Mouse (Mus musculus) thymus, postnatal 36 days (tissue): Measurements from ENCODE around the gene Izumo2.

Experiments used
- DNase-seq, 2 experiments: peaks; one replicate each; pipeline ENCODE4 v3.0.0; 2022; ENCODE audit warnings: mixed read lengths in 2 of 2

Izumo2 gene

DNA sequence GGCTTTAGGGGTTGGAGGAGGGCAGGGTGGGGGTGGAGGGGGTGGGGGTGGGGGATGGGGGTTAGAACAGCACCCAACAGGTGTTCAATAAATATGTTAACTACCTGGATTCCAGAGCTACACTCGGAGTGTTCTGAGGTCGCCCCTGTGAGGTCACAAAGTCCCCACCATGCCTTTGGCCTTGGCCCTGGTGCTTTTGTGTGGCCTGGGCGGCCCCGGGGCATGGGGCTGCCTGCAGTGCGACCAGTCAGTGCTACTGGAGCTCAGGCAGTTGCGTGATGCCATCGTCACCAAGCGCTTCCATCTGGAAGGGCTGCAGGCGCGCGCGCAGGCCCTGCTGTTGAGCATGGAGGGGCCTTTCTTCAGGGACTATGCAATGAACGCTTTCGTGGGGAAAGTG is at the start of gene Izumo2:
Izumo2 (plus strand) TSS at position 169 of the 400 bp plus-strand sequence.
- no peak for DNase-seq

DNA sequence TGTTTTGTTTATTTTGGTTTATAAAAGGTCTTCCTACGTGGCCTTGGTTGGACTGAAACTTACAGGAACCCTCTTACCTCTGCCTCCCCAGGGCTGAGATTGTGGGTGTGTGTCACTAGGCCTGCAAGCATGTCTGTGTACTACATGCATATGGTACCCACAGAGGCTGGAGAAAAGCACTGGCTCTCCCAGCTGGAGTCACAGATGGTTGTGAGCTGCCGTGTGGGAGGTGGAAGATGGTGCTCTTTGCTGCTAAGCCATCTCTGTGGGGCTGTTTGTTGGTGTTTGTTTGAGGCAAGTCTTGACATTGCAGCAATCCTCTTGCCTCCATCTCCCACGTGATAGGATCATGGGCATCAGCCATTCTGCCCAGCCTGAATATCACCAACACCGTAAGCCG is 47.3 kb upstream of the Izumo2 start:
- DNase-seq: no peak

GRCm38 (mm10) chr7:44662168-44662567 is 46.4 kb upstream of the Izumo2 start:
- DNase-seq: no peak

DNA sequence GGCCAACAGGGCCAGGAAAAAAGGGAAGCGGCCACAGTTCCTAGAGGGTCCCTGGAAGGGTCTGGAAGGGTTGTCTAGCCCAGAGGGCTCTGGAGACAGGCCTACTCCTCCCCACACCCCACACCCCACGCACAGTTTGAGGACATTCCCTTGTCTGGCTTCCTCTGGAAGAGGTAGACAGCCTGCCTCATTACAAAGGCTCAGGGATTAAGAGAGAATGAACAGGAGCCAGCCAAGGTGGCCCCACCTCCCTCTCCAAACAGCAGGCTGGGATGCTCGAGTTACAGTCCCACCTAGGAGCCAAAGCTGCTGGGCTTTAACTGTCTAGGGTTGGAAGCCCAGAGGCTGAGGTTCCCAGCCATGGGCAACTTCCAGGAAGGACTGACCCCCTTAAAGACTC is 46.0 kb upstream of the Izumo2 start:
- DNase-seq: no peak

GRCm38 (mm10) chr7:44663546-44663945 is 45.0 kb upstream of the Izumo2 start:
- no peak for DNase-seq

GRCm38 (mm10) chr7:44664731-44665130 is 43.8 kb upstream of the Izumo2 start:
- no peak for DNase-seq

DNA sequence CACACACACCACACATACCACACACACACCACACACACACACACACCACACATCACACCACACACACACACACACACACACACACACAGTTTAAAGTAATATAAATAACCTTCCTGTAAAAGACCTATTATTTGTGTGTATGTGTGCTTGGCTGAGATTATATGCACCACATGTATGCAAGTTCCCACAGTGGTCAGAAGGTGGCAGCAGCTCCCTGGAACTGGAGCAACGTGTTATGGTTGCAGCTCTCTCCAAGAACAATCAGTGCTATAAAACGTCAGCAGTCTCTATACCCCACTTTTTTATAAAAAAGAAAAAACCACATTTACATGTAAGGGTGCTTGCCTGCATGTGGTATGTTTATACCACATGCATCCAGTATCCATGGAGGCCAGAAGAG is 42.1 kb upstream of the Izumo2 start:
- DNase-seq: no peak

DNA sequence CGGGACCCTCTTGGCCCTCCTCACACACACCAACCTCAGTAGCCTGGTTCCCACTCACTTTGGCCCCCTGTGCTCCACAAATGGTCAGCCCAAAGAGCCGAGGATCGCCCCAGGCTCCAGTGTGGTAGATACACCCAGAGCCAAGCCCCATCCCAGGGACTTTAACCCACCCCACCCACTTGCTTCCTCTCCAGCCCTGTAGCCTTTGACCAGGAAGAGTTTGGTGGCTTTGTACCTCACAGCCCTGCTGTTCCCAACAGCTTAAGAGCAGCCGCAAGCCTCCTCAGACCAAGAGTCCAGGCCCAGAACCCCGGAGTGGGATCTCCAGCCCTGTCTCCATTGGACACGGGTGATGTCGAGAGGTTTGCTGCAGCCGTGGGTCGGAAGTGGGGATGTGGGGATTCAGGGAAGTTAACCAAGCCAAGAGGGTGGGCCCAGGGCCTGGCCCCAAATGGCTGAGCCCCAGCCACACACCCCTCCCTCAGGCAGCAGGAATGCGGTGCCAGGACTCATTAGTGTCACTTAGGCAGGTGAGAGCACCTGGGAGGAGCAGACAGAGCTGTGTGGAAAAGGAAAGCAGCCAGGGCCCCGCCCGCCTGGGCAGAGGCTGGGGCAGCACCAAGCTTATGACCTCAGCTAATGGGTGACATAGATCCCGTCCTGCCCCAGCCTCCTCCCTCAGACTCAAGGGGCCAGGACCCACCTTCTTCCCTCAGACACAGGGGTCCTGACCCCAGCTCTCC is 40.4 kb upstream of the Izumo2 start:
- DNase-seq: no peak

DNA sequence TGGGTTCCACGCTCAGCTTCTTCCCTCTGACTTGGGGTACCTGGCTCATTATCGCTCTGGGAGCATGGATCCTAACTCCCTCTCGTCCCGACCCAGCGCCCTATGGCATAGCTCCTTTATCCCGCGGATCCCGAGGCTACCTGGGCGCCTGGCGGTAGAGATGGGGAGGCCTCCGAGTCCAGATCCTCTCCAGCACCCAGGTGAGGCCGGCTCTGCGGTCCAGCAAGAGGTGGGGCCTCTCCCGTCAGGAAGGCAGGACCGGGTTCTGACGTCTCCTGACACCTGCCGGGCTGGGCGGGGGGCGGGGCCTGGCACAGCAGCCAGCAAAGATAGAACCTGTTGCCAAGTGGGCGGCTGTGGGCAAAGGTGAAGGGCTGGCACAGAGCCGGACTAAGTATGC is 39.4 kb upstream of the Izumo2 start:
- DNase-seq: no peak

DNA sequence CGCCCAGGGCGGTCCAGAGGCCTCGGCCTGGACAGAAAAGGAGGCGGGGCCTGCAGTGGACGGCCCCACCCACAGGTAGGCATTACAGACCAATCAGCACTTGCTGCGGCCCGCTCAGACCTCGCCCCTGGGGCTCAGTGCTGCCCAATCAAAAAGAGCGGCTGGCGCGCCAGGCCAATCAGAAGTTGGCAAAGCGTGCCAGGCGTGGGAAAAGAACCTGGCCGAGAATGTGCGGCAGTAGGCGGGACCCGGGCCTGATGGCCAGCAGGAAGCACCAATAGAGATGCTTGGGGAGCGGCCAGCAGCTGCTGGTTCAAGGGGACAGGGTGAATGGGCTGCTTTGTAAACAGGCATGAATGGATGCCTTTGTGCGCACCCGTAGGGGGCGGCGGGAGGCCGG is 37.7 kb upstream of the Izumo2 start, which contains the start of gene Myh14:
Myh14 (minus strand) TSS at position 41 of the 400 bp plus-strand sequence.
- peak; percentile 7 to 32 for DNase-seq

- DNase-seq: no peak
Observed at GRCm38 (mm10) chr7:44672193-44672592, 36.3 kb upstream of the Izumo2 start.

DNA sequence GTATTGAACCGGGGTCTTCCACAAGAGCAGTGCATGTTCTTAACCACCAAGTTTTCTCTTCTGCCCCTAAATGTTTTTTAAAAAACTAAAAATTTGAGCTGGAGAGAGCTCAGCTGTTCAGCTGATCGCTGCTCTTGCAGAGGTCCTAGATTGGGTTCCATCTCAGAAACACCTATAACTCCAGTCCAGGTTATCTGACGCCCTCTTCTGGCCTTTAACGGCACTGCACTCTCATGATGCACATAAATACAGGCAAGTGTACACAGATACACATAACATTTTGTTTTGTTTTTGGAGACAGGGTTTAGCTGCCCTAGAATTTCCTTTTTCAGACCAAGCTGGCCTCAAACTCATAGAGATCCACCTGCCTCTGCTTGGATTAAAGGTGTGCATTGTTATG is 34.0 kb upstream of the Izumo2 start:
- no peak for DNase-seq

- DNase-seq: no peak
Observed at GRCm38 (mm10) chr7:44675171-44675570, 33.4 kb upstream of the Izumo2 start.

GRCm38 (mm10) chr7:44676126-44676525 is 32.4 kb upstream of the Izumo2 start:
- DNase-seq: no peak

- DNase-seq: no peak
Observed at GRCm38 (mm10) chr7:44676611-44677010, 31.9 kb upstream of the Izumo2 start.

DNA sequence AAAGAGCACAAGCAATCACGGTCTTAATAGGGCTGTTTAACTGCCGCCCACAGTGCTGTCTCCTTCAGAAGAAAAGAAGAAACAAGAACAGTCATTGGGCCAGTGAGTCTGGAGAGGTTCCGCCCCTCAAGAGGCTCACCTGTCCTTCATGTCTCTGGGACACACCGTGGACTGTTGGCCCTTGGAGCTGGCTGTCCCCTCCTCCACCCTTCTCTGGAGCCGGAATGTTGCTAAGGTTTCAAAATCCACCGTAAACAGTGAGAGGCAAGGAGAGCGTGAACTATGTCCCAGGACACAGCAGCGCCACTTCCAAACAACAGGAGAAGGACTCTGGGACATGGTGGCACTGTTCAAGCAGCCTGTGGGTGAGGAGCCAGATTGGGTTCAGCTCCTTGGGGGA is 24.9 kb upstream of the Izumo2 start:
- DNase-seq: no peak

DNA sequence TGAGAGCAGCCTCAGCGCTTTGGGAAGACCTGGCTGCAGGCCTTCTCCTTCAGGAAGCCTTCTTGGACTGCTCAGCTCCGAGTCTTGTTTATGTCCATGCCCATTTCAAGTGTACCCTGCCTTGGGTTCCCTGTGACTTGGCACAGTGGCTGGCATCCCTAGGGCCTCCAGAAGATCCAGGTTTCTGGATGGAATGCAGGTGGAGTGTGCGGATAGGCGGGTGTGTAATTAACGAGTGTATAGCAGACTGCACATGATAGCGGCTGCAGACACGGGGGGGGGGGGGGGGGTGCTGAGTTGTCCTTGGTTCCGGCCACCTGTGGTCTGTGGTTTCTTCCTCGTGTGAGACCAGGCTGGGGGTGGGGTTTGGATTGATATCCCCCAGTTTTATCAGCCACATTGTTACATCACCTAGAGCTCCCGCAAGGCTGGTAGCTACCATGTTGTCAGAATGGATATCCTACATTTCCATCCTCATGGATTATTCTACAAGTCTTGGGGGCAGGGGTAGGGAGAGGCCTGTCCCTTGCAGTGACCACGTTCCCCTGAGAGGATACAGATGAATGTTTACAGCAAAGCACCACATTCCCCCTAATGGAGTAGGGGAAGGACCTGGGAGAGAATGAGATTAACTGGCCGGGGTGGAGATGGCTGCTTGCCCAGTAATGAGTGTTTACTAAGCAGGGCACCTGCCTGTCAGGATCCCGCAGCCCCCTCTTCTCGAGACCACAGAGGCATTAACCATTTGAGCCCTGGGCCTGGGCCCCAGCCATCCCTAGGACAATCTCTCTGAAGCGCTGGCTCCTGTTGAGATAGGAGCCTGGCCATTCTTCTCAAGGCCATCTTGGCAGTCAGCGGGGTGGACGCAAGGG is 22.8 kb upstream of the Izumo2 start:
- DNase-seq: no peak

DNA sequence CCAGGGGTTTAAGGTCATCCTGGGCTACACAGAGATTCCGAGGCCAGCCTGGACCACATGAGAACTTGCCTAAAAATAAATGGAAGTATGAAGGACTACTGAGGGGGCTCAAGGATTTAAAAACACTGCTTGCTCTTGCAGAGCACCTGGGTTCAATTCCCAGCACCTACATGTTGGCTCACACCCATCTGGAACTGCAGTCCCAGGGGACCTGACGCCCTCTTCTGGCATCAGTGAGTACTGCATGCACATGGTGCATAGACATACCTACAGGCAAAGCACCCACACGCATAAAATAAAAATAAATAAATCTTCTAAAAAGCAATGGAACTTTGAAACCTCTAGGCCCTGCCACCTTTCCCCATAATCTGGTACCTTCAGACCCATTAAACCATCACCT is 19.7 kb upstream of the Izumo2 start:
- DNase-seq: no peak

GRCm38 (mm10) chr7:44689331-44689730 is 19.2 kb upstream of the Izumo2 start:
- no peak for DNase-seq

- DNase-seq: no peak
Observed at GRCm38 (mm10) chr7:44693427-44694175, 14.9 kb upstream of the Izumo2 start.

- no peak for DNase-seq
Observed at GRCm38 (mm10) chr7:44695223-44695622, 13.3 kb upstream of the Izumo2 start.

GRCm38 (mm10) chr7:44697191-44697710 is 11.3 kb upstream of the Izumo2 start:
- peak in 1 of 2 experiments; percentile 7 for DNase-seq

- DNase-seq: no peak
Observed at GRCm38 (mm10) chr7:44697980-44698379, 10.6 kb upstream of the Izumo2 start.
